Mouse (Mus musculus) kidney, postnatal 0 days (tissue): Measurements from ENCODE around the gene Grap2. TPM values are rescaled to one million over a fixed set of nuclear protein-coding genes. Genes with fewer than 3 reads are reported as not detected.
A peak's percentile ranks its signal among the peaks of the same experiment; 100 is the strongest.

Experiments used
- ATAC-seq: fragments of 200-750 bp; cut with Nextera tagmentation; replicated peaks from 2 replicates; pipeline ENCODE4 v1.8.0; 2017; ENCODE audit warnings: low read depth, moderate number of reproducible peaks, moderate TSS enrichment, moderate library complexity; ENCODE audit not compliant: low FRiP score
- DNase-seq: peaks from one replicate; pipeline ENCODE4 v3.0.0-alpha.2; 2016; ENCODE audit warnings: low spot score
- H3K27ac ChIP-seq: fragments of 300-500 bp; sonication (generic); 2 replicates; pipeline ENCODE4 v1.5.1; 2014; ENCODE audit warnings: mild to moderate bottlenecking
- H3K27me3 ChIP-seq: fragments of 300-500 bp; sonication (generic); 2 replicates; pipeline ENCODE4 v1.6.1; 2014; ENCODE audit warnings: low read length, mixed read lengths; ENCODE audit not compliant: insufficient read depth
- H3K36me3 ChIP-seq: fragments of 300-500 bp; sonication (generic); 2 replicates; pipeline ENCODE4 v1.6.1; 2014; ENCODE audit warnings: low read length, mixed read lengths; ENCODE audit not compliant: insufficient read depth
- H3K4me1 ChIP-seq: fragments of 300-500 bp; sonication (generic); replicated peaks from 2 replicates; pipeline ENCODE4 v1.6.1; 2014; ENCODE audit warnings: antibody characterized with exemption, low read length, mixed read lengths; ENCODE audit not compliant: insufficient read depth
- H3K4me2 ChIP-seq: fragments of 300-500 bp; sonication (generic); 2 replicates; pipeline ENCODE4 v1.6.1; 2014; ENCODE audit warnings: mild to moderate bottlenecking, low read length, moderate library complexity, mixed read lengths
- H3K4me3 ChIP-seq: fragments of 300-500 bp; sonication (generic); replicated peaks from 2 replicates; pipeline ENCODE4 v1.5.1; 2014; ENCODE audit warnings: low read depth, low read length
- H3K9ac ChIP-seq: fragments of 300-500 bp; sonication (generic); 2 replicates; pipeline ENCODE4 v1.6.1; 2014; ENCODE audit warnings: low read depth, low read length
- H3K9me3 ChIP-seq: fragments of 300-500 bp; sonication (generic); replicated peaks from 2 replicates; pipeline ENCODE4 v1.6.1; 2016; ENCODE audit warnings: low read length, inconsistent platforms, mixed read lengths
- CTCF ChIP-seq: IDR thresholded peaks from 2 replicates; pipeline ENCODE4 v1.5.1; 2016; ENCODE audit warnings: antibody characterized with exemption, low read depth, mild to moderate bottlenecking, moderate library complexity
- WGBS: fragments of 180-500 bp; shearing (Covaris S2); extraction: QIAGEN DNeasy Blood & Tissue Kit; methylation state at CpG from one replicate; pipeline ENCODE4 v1.1.7; 2014; 5-methylcytosine and 5-hydroxymethylcytosine counted together
- polyA plus RNA-seq: library from polyadenylated mRNA; unstranded; fragments of >200 nt; fragmentation: Nextera tagmentation; extraction: Ambion mirVana; gene quantifications from 2 replicates; pipeline ENCODE4 v1.2.1, GENCODE M21; 2015

Gene Grap2
- polyA plus RNA-seq: 0.09 and 0.18 TPM in 2 replicates

- Histone ChIP-seq H3K4me1 (no peaks in the 10 kb centered on the region), H3K4me2 (no peak within 1 kb of the TSS), H3K27me3 (no peaks in the 10 kb centered on the region; the same call in 1 of the 2 replicates), H3K9ac (no peak within 1 kb of the TSS), H3K4me3 (no peak within 1 kb of the TSS), H3K36me3 (no peaks in the 10 kb centered on the region), H3K27ac (no peak within 1 kb of the TSS), H3K9me3 (no peaks in the 10 kb centered on the region)
- TF ChIP-seq CTCF: no peak
- DNase-seq: no peak
- WGBS: 73% methylated on average over 12 of the region's 12 CpGs
- ATAC-seq: no peak
Measured at GRCm38 (mm10) chr15:80572291-80572690, at the start of gene Grap2. Gene Grap2, plus strand, starts transcription at chr15:80572594.

GRCm38 (mm10) chr15:80529955-80530869, 42.2 kb upstream of the Grap2 start:
- 45% methylated on average over 20 of the region's 20 CpGs for WGBS
- no peak overlapping the region for H3K9ac ChIP-seq
- no peak for TF ChIP-seq CTCF
- no peaks in the 10 kb centered on the region for H3K36me3 ChIP-seq
- no peak overlapping the region for H3K4me2 ChIP-seq
- ATAC-seq (no peak), DNase-seq (peak; percentile 20)
- no peak overlapping the region for H3K27ac ChIP-seq
- H3K4me3 ChIP-seq: no peak overlapping the region
- no peaks in the 10 kb centered on the region for H3K27me3 ChIP-seq
- no peaks in the 10 kb centered on the region for H3K9me3 ChIP-seq
- no peaks in the 10 kb centered on the region for H3K4me1 ChIP-seq

GRCm38 (mm10) chr15:80531026-80531425, 41.4 kb upstream of the Grap2 start:
- ATAC-seq (no peak), DNase-seq (no peak)
- Histone ChIP-seq H3K4me1 (no peaks in the 10 kb centered on the region), H3K27ac (no peak overlapping the region), H3K4me2 (no peak overlapping the region), H3K4me3 (no peak overlapping the region), H3K9me3 (no peaks in the 10 kb centered on the region), H3K36me3 (no peaks in the 10 kb centered on the region), H3K27me3 (no peaks in the 10 kb centered on the region), H3K9ac (no peak overlapping the region)
- 74% methylated on average over 9 of the region's 9 CpGs for WGBS
- no peak for TF ChIP-seq CTCF

GRCm38 (mm10) chr15:80532281-80533072, 39.9 kb upstream of the Grap2 start:
- Histone ChIP-seq H3K4me1 (no peaks in the 10 kb centered on the region), H3K27ac (no peak overlapping the region), H3K36me3 (no peaks in the 10 kb centered on the region), H3K27me3 (no peaks in the 10 kb centered on the region), H3K4me2 (no peak overlapping the region), H3K9me3 (no peaks in the 10 kb centered on the region), H3K9ac (no peak overlapping the region), H3K4me3 (no peak overlapping the region)
- no peak for TF ChIP-seq CTCF
- ATAC-seq: no peak
- WGBS: 80% methylated on average over 8 of the region's 8 CpGs
- DNase-seq: no peak

GRCm38 (mm10) chr15:80533274-80533673, 39.1 kb upstream of the Grap2 start:
- no peak for TF ChIP-seq CTCF
- WGBS: 58% methylated on average over 6 of the region's 6 CpGs
- H3K27ac ChIP-seq: no peak overlapping the region
- H3K4me2 ChIP-seq: no peak overlapping the region
- H3K4me1 ChIP-seq: no peaks in the 10 kb centered on the region
- no peak overlapping the region for H3K9ac ChIP-seq
- no peak for ATAC-seq
- H3K9me3 ChIP-seq: no peaks in the 10 kb centered on the region
- no peak for DNase-seq
- no peak overlapping the region for H3K4me3 ChIP-seq
- H3K36me3 ChIP-seq: no peaks in the 10 kb centered on the region
- no peaks in the 10 kb centered on the region for H3K27me3 ChIP-seq

- no peaks in the 10 kb centered on the region for H3K9me3 ChIP-seq
- H3K4me3 ChIP-seq: no peak overlapping the region
- H3K9ac ChIP-seq: no peak overlapping the region
- H3K27ac ChIP-seq: no peak overlapping the region
- H3K4me2 ChIP-seq: no peak overlapping the region
- H3K36me3 ChIP-seq: no peaks in the 10 kb centered on the region
- TF ChIP-seq CTCF: no peak
- ATAC-seq (no peak), DNase-seq (no peak)
- WGBS: 55% methylated on average over 2 of the region's 2 CpGs
- no peaks in the 10 kb centered on the region for H3K27me3 ChIP-seq
- H3K4me1 ChIP-seq: no peaks in the 10 kb centered on the region
Measured at GRCm38 (mm10) chr15:80536051-80536450, 36.3 kb upstream of the Grap2 start.
